Mouse (Mus musculus): ENCODE data around the gene Ntpcr.

DNA sequence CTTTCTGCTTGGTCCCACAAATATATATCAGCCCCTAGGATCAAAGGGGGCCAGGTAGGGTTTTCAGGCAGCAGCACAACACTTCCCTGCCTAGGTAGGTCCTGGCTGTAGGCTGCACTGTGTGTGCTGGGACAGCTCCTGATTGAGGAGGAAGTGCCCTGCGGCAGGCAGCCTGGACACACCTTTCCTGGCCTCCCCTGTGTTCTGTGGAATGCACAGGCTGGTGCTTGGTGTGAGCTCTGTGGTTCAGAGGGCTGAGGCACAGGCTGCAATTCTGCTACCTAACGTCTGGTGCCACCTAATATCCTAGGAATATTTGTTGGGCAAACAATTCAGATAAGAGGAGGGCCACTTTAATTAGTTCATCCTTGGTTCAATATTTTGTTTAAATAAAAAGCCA lies 12.1 kb downstream of the Ntpcr start:
- no peak for TF ChIP-seq CTCF (IDR thresholded peaks at IDR 0.05; ENCODE audit: borderline replicate concordance, extremely low read depth, insufficient read depth, insufficient read length)
- TF ChIP-seq POLR2A (IDR thresholded peaks at IDR 0.05; ENCODE audit: borderline replicate concordance, extremely low read depth, insufficient read depth, insufficient read length, poor library complexity, severe bottlenecking): no peak

All from brain, embryonic 14.5 days (tissue).